Mouse (Mus musculus): Measurements from ENCODE around the gene Ngdn. TPM values are rescaled to one million over a fixed set of nuclear protein-coding genes. Genes with fewer than 3 reads are reported as not detected.
A peak's percentile ranks its signal among the peaks of the same experiment; 100 is the strongest.
"Not testable (repeated sequence)": the region's sequence is repeated elsewhere in the genome, so short reads cannot be mapped to it uniquely, and the experiment has no call there.

Ngdn gene
- total RNA-seq, 2 experiments from 2014 or later = 50.2 to 75.3 TPM

- ATAC-seq (replicated peaks; ENCODE audit: poor library complexity, severe bottlenecking) = no peak; the same call in 1 of the 2 replicates
These were observed 12.0 kb downstream of the Ngdn start for GRCm38 (mm10) chr14:55027251-55027650.

GRCm38 (mm10) chr14:55027653-55028052, 12.4 kb downstream of the Ngdn start:
- no peak for ATAC-seq (replicated peaks; ENCODE audit: poor library complexity, severe bottlenecking)

- no peak for ATAC-seq (replicated peaks; ENCODE audit: poor library complexity, severe bottlenecking)
These were observed 13.1 kb downstream of the Ngdn start for GRCm38 (mm10) chr14:55028333-55028835.

- peak; percentile 62 for ATAC-seq (replicated peaks; ENCODE audit: poor library complexity, severe bottlenecking)
These were observed 13.9 kb downstream of the Ngdn start for GRCm38 (mm10) chr14:55029034-55029698.

- no peak for ATAC-seq (replicated peaks; ENCODE audit: poor library complexity, severe bottlenecking)
These were observed 17.5 kb downstream of the Ngdn start for GRCm38 (mm10) chr14:55032695-55033225.

GRCm38 (mm10) chr14:55043694-55044093, 28.4 kb downstream of the Ngdn start:
- ATAC-seq (replicated peaks; ENCODE audit: poor library complexity, severe bottlenecking) = not testable (repeated sequence)

GRCm38 (mm10) chr14:55047971-55048531, 32.8 kb downstream of the Ngdn start:
- no peak for ATAC-seq (replicated peaks; ENCODE audit: poor library complexity, severe bottlenecking)

- ATAC-seq (replicated peaks; ENCODE audit: poor library complexity, severe bottlenecking) = no peak
These were observed 37.2 kb downstream of the Ngdn start for GRCm38 (mm10) chr14:55052496-55052895.

- no peak for ATAC-seq (replicated peaks; ENCODE audit: poor library complexity, severe bottlenecking)
These were observed 37.8 kb downstream of the Ngdn start for GRCm38 (mm10) chr14:55053050-55053449.

GRCm38 (mm10) chr14:55053708-55054190, 38.5 kb downstream of the Ngdn start:
- no peak for ATAC-seq (replicated peaks; ENCODE audit: poor library complexity, severe bottlenecking)

GRCm38 (mm10) chr14:55054191-55054749, 39.0 kb downstream of the Ngdn start:
- peak; percentile 63 for ATAC-seq (replicated peaks; ENCODE audit: poor library complexity, severe bottlenecking)

GRCm38 (mm10) chr14:55055167-55055834, 40.0 kb downstream of the Ngdn start:
- ATAC-seq (replicated peaks; ENCODE audit: poor library complexity, severe bottlenecking) = peak; percentile 93

GRCm38 (mm10) chr14:55059009-55059408, 43.8 kb downstream of the Ngdn start:
- ATAC-seq (replicated peaks; ENCODE audit: poor library complexity, severe bottlenecking) = no peak

GRCm38 (mm10) chr14:55059931-55060330, 44.7 kb downstream of the Ngdn start:
- no peak for ATAC-seq (replicated peaks; ENCODE audit: poor library complexity, severe bottlenecking)

GRCm38 (mm10) chr14:55061845-55062244, 46.6 kb downstream of the Ngdn start:
- ATAC-seq (replicated peaks; ENCODE audit: poor library complexity, severe bottlenecking) = no peak

- ATAC-seq (replicated peaks; ENCODE audit: poor library complexity, severe bottlenecking) = peak; percentile 91
These were observed 47.4 kb downstream of the Ngdn start for GRCm38 (mm10) chr14:55062626-55063025.

GRCm38 (mm10) chr14:55063117-55063516, 47.9 kb downstream of the Ngdn start:
- no peak for ATAC-seq (replicated peaks; ENCODE audit: poor library complexity, severe bottlenecking)

GRCm38 (mm10) chr14:55063581-55064381, 48.5 kb downstream of the Ngdn start:
- no peak for ATAC-seq (replicated peaks; ENCODE audit: poor library complexity, severe bottlenecking)

- ATAC-seq (replicated peaks; ENCODE audit: poor library complexity, severe bottlenecking) = no peak; the same call in 1 of the 2 replicates
These were observed 49.5 kb downstream of the Ngdn start for GRCm38 (mm10) chr14:55064481-55065370.
